21 mouse cellular contexts compared by ENCODE assay signal in the genomic region with DNA sequence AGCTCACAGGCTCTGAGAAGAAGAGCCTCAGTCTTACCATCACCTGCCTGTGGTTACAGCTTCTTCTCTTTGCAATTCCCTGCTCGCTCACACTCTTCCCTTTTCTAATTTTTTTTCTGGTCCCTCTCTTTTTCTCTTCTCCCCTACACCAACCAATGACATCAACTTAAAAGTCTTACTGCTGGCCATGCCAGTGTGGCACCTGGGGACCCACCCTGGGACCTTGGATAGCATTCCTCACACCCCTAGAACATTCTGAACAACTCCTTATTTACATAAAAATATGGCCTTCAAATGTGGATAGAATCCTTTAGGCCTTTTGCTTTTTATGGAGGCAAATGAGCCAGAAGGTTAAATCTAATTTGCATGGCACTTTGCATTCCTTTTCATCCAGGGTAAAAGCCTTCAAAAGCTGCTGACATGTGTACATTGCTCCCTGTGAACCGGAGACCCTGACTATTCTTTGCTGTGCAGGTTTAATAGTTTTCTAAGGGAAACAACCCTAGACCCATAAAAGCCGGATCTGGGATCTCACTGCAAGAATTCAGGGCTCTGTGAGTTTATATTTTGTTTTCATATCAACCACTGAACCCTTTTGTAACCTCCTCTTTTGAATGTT.
A peak's percentile ranks its signal among the peaks of the same experiment; 100 is the strongest.
DNase-seq lines count a peak whose midpoint lies in the region; ATAC-seq lines count a peak whose summit lies in the region.
"Had no signal": no experiment of that assay in that cellular context is flagged by ENCODE, and none has a peak within 500 bp of the region (broad histone marks: within the 10 kb centered on the region; RNA-seq: fewer than 3 reads in every experiment).

No protein-coding gene starts in this region.

- H3K9me3 ChIP-seq in hindbrain, embryonic 11.5 days (ENCODE audit: control insufficient read depth, low read length), result no peaks in the 10 kb centered on the region
- H3K9me3 ChIP-seq in hindbrain, embryonic 13.5 days, result no peaks in the 10 kb centered on the region
- H3K9me3 ChIP-seq in neural tube, embryonic 12.5 days, result no peaks in the 10 kb centered on the region
- H3K9me3 ChIP-seq: embryonic facial prominence, embryonic 12.5 days; heart, embryonic 12.5 days; hindbrain, embryonic 10.5 days had no signal

- no peak overlapping the region for H3K27ac ChIP-seq in hindbrain, embryonic 11.5 days (ENCODE audit: low read depth, low read length)
- H3K27ac ChIP-seq in hindbrain, embryonic 13.5 days, result no peak overlapping the region
- no peak overlapping the region for H3K27ac ChIP-seq in neural tube, embryonic 12.5 days
- H3K27ac ChIP-seq: embryonic facial prominence, embryonic 12.5 days; gastrocnemius, adult 2 months; hindbrain, embryonic 10.5 days had no signal

- no peaks in the 10 kb centered on the region for H3K27me3 ChIP-seq in hindbrain, embryonic 11.5 days (ENCODE audit: control insufficient read depth, insufficient read depth, low read length)
- peaks cover 11% of the 10 kb centered on the region for H3K27me3 ChIP-seq in hindbrain, embryonic 13.5 days
- 0 out of 2 replicates have a peak, but pooled peaks cover 3% of the 10 kb centered on the region for H3K27me3 ChIP-seq in neural tube, embryonic 12.5 days (replicated peaks)
- H3K27me3 ChIP-seq: embryonic facial prominence, embryonic 12.5 days; heart, embryonic 12.5 days had no signal

- peak; percentile 66; the same call in 1 of the 2 replicates for ATAC-seq in hindbrain, embryonic 11.5 days (ENCODE audit: low FRiP score)
- ATAC-seq in hindbrain, embryonic 13.5 days (ENCODE audit: low FRiP score), result no peak
- ATAC-seq in neural tube, embryonic 12.5 days (ENCODE audit: low FRiP score, low read depth), result peak; percentile 59
- ATAC-seq: CD4-positive, CD25-positive, alpha-beta regulatory T cell, adult 4 months; forebrain, postnatal 0 days; hindbrain, embryonic 16.5 days; inflammation-experienced regulatory T-cells, adult 6 months had no signal

- H3K4me3 ChIP-seq in hindbrain, embryonic 11.5 days (ENCODE audit: low read depth, low read length), result no peak overlapping the region
- H3K4me3 ChIP-seq in hindbrain, embryonic 13.5 days, result no peak overlapping the region
- H3K4me3 ChIP-seq in neural tube, embryonic 12.5 days, result no peak overlapping the region
- H3K4me3 ChIP-seq: embryonic facial prominence, embryonic 12.5 days; gastrocnemius, adult 2 months; heart, embryonic 12.5 days; hindbrain, embryonic 10.5 days had no signal

- H3K9ac ChIP-seq in hindbrain, embryonic 11.5 days (ENCODE audit: low read depth, low read length), result no peak overlapping the region
- no peak overlapping the region for H3K9ac ChIP-seq in hindbrain, embryonic 13.5 days
- no peak overlapping the region for H3K9ac ChIP-seq in neural tube, embryonic 12.5 days
- H3K9ac ChIP-seq: embryonic facial prominence, embryonic 12.5 days; forebrain, postnatal 0 days; heart, embryonic 12.5 days had no signal

- no peaks in the 10 kb centered on the region for H3K4me1 ChIP-seq in hindbrain, embryonic 11.5 days (replicated peaks; ENCODE audit: control insufficient read depth, insufficient read depth, low read length)
- H3K4me1 ChIP-seq in hindbrain, embryonic 13.5 days (replicated peaks), result peaks cover 30% of the 10 kb centered on the region
- H3K4me1 ChIP-seq in neural tube, embryonic 12.5 days, result peaks cover 9% of the 10 kb centered on the region
- H3K4me1 ChIP-seq: heart, embryonic 12.5 days had no signal

- 46% methylated on average over 3 of the region's 3 CpGs for WGBS in hindbrain, embryonic 11.5 days
- WGBS in hindbrain, embryonic 13.5 days, result 36% methylated on average over 3 of the region's 3 CpGs
- 27% methylated on average over 3 of the region's 3 CpGs for WGBS in neural tube, embryonic 12.5 days

- peak; percentile 36 for DNase-seq in embryo, embryonic 10.5 days (ENCODE audit: low spot score)
- DNase-seq in embryo, embryonic 10 days (ENCODE audit: low spot score), result no peak
- no peak for DNase-seq in hindbrain, embryonic 11.5 days (ENCODE audit: low spot score)
- no peak for DNase-seq in neural tube, embryonic 10.5 days (ENCODE audit: extremely low spot score, low spot score)
- DNase-seq in frontal cortex, postnatal 36 days (ENCODE audit: low spot score in 2 of 2), result no peak
- DNase-seq: adrenal gland, adult 2 months; adrenal gland, postnatal 25 days; B cell, adult 2 months; cerebellum, adult 2 months; cerebellum, postnatal 10 days; forebrain, postnatal 0 days; gastrocnemius, adult 2 months; gastrocnemius, postnatal 25 days had no signal

- H3K4me2 ChIP-seq in hindbrain, embryonic 11.5 days (replicated peaks; ENCODE audit: low read depth, low read length), result no peak overlapping the region
- H3K4me2 ChIP-seq in hindbrain, embryonic 13.5 days, result no peak overlapping the region
- H3K4me2 ChIP-seq in neural tube, embryonic 12.5 days (replicated peaks), result no peak overlapping the region
- H3K4me2 ChIP-seq: embryonic facial prominence, embryonic 12.5 days; heart, embryonic 12.5 days had no signal

- no peaks in the 10 kb centered on the region for H3K36me3 ChIP-seq in hindbrain, embryonic 11.5 days (ENCODE audit: control insufficient read depth, insufficient read depth, low read length)
- H3K36me3 ChIP-seq in hindbrain, embryonic 13.5 days, result no peaks in the 10 kb centered on the region
- no peaks in the 10 kb centered on the region for H3K36me3 ChIP-seq in neural tube, embryonic 12.5 days
- H3K36me3 ChIP-seq: embryonic facial prominence, embryonic 12.5 days; heart, embryonic 12.5 days; hindbrain, embryonic 10.5 days had no signal
